Mouse (Mus musculus): Measurements from ENCODE around the gene Card19. TPM values are rescaled to one million over a fixed set of nuclear protein-coding genes. Genes with fewer than 3 reads are reported as not detected.

The Card19 gene
- total RNA-seq, 2 experiments from 2014 or later: 3.4 to 17.6 TPM

GRCm38 (mm10) chr13:49233792-49234572 lies 18.1 kb upstream of the Card19 start:
- no peak for ATAC-seq (replicated peaks; ENCODE audit: low FRiP score, poor library complexity, severe bottlenecking)

- ATAC-seq (replicated peaks; ENCODE audit: low FRiP score, poor library complexity, severe bottlenecking): no peak
Observed at GRCm38 (mm10) chr13:49225633-49226032, 9.8 kb upstream of the Card19 start.

- no peak for ATAC-seq (replicated peaks; ENCODE audit: low FRiP score, poor library complexity, severe bottlenecking)
Observed at GRCm38 (mm10) chr13:49225159-49225558, 9.3 kb upstream of the Card19 start.

- no peak for ATAC-seq (replicated peaks; ENCODE audit: low FRiP score, poor library complexity, severe bottlenecking)
Observed at GRCm38 (mm10) chr13:49224729-49225128, 8.9 kb upstream of the Card19 start.

- no peak for ATAC-seq (replicated peaks; ENCODE audit: low FRiP score, poor library complexity, severe bottlenecking)
Observed at GRCm38 (mm10) chr13:49224314-49224713, 8.5 kb upstream of the Card19 start.

- ATAC-seq (replicated peaks; ENCODE audit: low FRiP score, poor library complexity, severe bottlenecking): no peak
Observed at GRCm38 (mm10) chr13:49220912-49221311, 5.1 kb upstream of the Card19 start.

GRCm38 (mm10) chr13:49219367-49219766 lies 3.5 kb upstream of the Card19 start:
- ATAC-seq (replicated peaks; ENCODE audit: low FRiP score, poor library complexity, severe bottlenecking): no peak

- no peak for ATAC-seq (replicated peaks; ENCODE audit: low FRiP score, poor library complexity, severe bottlenecking)
Observed at GRCm38 (mm10) chr13:49218651-49219050, 2.8 kb upstream of the Card19 start.

- no peak for ATAC-seq (replicated peaks; ENCODE audit: low FRiP score, poor library complexity, severe bottlenecking)
Observed at GRCm38 (mm10) chr13:49216808-49217561, 1.1 kb upstream of the Card19 start.

GRCm38 (mm10) chr13:49216220-49216552 lies 349 bp upstream of the Card19 start:
- ATAC-seq (replicated peaks; ENCODE audit: low FRiP score, poor library complexity, severe bottlenecking): peak; percentile 41; the same call in 1 of the 2 replicates

- ATAC-seq (replicated peaks; ENCODE audit: low FRiP score, poor library complexity, severe bottlenecking): no peak
Observed at GRCm38 (mm10) chr13:49215128-49215503, 721 bp downstream of the Card19 start.

- ATAC-seq (replicated peaks; ENCODE audit: low FRiP score, poor library complexity, severe bottlenecking): no peak
Observed at GRCm38 (mm10) chr13:49214454-49214853, 1.4 kb downstream of the Card19 start.

- ATAC-seq (replicated peaks; ENCODE audit: low FRiP score, poor library complexity, severe bottlenecking): no peak
Observed at GRCm38 (mm10) chr13:49213531-49213932, 2.3 kb downstream of the Card19 start.

GRCm38 (mm10) chr13:49212711-49213500 lies 2.9 kb downstream of the Card19 start:
- ATAC-seq (replicated peaks; ENCODE audit: low FRiP score, poor library complexity, severe bottlenecking): no peak

GRCm38 (mm10) chr13:49209306-49209705 lies 6.5 kb downstream of the Card19 start:
- no peak for ATAC-seq (replicated peaks; ENCODE audit: low FRiP score, poor library complexity, severe bottlenecking)

- ATAC-seq (replicated peaks; ENCODE audit: low FRiP score, poor library complexity, severe bottlenecking): no peak
Observed at GRCm38 (mm10) chr13:49206341-49206740, 9.5 kb downstream of the Card19 start.

GRCm38 (mm10) chr13:49205381-49205998 lies 10.3 kb downstream of the Card19 start:
- ATAC-seq (replicated peaks; ENCODE audit: low FRiP score, poor library complexity, severe bottlenecking): peak; percentile 64

GRCm38 (mm10) chr13:49202556-49202955 lies 13.3 kb downstream of the Card19 start:
- no peak for ATAC-seq (replicated peaks; ENCODE audit: low FRiP score, poor library complexity, severe bottlenecking)

- ATAC-seq (replicated peaks; ENCODE audit: low FRiP score, poor library complexity, severe bottlenecking): no peak
Observed at GRCm38 (mm10) chr13:49200688-49201087, 15.1 kb downstream of the Card19 start.

- no peak for ATAC-seq (replicated peaks; ENCODE audit: low FRiP score, poor library complexity, severe bottlenecking)
Observed at GRCm38 (mm10) chr13:49199891-49200290, 15.9 kb downstream of the Card19 start.

Measured in erythroid progenitor cell, adult 5-6 weeks (primary cell).